Mouse (Mus musculus) embryo, embryonic 10 days (tissue): ENCODE measurements around the gene Col27a1.

Experiments
- DNase-seq: peaks from one replicate; pipeline ENCODE4 v3.0.0-alpha.2; 2015; ENCODE audit warnings: low spot score

Gene Col27a1

DNA sequence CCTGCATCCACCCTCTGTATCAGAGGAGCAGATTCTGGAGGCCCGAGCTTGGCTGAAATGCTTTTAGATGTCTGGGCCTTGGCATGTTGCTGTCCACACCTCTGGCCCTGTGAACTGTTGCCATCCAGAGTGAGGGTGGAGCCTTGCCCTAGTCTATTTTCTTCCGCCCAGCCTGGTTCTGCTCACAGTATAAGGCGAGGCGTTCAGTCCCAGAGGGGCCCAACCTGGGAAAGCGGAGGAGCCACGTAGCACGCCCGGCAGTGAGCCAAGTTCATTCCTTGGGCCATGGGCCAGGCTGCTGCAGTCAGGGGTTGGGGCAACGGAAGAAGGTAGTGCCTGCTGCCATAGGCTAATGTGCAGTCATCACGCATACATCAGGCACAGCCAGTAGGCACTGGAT lies 46.7 kb downstream of the Col27a1 start:
- DNase-seq, result no peak

DNA sequence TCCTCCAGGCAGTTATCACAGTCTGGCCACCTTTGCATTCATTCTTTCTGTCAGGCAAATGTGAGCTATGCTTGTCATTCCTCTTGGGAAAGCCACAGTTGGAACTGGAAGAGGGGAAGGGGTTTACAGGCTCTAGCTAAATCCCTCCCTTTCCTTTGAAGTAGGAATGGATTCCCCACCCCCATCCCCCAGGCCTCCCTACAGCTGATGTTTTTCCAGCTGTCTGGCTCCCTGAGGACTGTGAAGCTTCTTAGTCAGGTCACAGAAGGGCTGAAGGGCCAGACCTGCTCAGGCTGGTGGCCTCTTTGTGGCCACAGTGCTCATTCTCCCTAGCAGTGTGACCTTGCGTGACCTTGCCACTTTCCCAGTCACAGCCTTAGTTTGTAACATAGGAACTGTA lies 49.1 kb downstream of the Col27a1 start:
- peak; percentile 70 for DNase-seq

DNA sequence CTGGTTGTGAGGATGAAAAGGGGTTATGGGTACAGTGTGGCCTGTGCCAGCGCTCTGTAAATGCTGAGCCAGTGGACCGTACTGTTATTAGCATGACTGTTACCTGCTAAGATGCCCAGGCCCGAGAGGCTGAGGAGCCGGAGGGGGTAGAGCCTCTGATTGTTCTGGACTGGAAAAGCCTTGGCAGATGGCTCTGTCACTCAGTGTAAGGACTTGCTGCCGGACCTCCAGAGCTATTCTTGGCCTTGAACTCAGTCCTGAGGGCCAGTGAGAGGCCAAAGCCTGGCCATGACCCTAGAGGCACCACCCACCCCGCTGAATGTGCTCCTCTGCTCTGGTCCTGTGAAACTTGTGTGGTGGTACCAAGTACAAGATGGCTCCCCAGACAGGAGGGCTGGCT lies 52.5 kb downstream of the Col27a1 start:
- no peak for DNase-seq

DNA sequence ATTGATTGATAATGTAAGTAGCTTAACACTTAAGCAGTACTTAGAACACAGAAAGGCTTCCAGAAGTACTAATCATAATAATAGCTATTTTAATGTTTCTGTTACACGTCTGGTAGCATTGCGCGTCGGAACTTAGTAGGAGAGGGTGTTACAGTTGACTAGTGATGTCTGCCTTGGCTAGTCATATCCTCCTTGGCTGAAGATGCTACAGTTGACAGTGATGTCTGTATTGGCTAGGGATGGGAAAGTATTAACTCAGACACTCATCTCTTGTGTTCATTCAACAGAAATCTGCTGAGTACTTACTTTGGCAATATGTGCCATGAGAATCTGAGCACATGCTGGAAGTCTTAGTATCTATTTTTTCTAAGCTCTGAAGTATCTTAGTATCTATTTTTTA lies 53.3 kb downstream of the Col27a1 start:
- DNase-seq, result no peak

DNA sequence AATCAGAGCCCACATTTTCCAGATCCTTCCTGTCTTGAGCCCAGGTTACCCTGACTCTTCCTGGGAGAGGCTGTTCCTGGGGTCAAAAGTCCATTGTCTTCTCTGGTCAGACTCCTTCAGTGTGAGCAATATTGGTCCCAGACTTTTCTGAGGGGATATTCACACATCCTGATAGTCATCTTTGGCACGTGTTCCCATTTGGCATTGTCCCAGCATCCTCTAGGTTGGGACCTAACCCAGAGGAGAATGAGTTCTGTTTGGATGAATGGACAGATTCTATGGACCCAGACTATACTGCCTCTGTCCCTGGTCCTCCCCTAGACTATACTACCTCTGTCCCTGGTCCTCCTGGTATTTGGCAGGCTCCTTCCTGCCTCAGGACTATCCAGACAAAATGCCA lies 53.8 kb downstream of the Col27a1 start:
- DNase-seq, result no peak

DNA sequence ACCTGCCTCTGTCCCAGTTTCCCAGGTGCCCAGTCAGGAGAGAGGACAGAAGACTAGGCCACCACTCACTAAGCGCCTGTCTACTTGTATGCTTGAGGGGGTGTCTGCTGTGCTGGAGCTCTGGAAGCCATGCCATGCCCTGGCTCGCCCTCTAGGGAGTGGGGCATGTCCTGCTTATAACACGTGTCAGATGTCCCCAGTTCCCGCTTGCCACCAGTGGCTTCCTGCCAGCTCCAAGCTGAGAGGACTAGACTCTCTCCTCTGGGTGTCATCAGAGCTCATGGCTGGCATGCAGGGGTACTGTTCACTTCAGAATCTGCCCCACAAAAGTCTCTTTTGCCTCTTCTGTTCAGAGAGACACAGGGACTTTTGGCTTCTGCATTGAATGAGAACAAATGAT lies 55.0 kb downstream of the Col27a1 start:
- no peak for DNase-seq

DNA sequence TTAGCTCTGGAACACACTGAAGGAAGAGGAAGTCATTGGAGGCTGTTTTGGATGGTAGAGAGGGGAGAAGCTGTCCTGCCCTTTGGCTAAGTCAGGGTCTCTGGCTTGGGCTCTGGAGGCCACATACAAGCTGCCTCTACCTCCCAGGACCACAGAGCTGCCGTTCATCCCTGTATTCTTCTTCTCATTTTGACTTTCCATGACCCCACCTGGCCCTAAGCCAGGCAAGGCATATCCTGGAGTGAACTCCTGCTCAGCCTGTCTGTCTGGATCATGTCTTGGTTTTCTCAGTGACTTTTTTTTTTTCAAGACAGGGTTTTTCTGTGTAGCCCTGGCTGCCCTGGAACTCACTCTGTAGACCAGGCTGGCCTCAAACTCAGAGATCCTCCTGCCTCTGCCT lies 60.7 kb downstream of the Col27a1 start:
- no peak for DNase-seq

DNA sequence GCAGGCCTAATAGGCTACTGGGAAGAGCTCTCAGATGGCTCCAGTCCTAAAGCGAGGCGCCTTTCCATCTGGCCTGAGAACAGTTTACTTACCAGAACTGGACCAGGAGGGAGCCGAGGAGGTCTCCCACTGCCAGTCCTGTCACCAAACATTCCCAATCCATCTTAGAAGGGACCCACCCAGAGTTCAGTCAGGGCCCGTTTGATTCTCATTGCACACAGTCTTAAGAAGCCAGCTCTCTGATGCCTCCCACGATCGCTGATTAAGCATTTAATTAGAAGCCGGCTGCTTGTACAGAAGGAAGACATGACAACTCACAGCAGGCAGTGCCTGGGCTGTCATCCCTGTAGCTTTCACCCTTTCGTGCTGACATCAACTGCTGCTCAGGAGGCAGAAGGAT lies 61.4 kb downstream of the Col27a1 start:
- no peak for DNase-seq

DNA sequence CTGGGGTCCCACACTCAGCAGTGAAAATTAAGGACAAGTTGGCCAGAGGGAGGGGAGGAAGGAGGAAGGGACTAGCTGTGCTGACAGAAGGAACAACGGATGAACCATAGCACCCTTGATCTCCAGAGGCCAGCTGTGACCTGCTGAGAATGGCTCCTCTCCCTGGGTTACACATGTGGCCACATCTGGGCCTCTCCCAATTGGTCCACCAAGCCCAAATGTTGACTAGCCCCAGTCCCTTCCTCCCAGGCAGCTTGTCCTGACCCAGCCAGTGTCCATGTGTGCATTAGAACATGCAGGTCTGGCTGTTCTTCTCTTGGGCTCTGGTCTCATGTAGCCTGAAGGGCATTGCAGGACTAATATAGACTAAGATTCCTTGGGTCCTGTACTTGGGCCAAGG lies 62.8 kb downstream of the Col27a1 start:
- no peak for DNase-seq

DNA sequence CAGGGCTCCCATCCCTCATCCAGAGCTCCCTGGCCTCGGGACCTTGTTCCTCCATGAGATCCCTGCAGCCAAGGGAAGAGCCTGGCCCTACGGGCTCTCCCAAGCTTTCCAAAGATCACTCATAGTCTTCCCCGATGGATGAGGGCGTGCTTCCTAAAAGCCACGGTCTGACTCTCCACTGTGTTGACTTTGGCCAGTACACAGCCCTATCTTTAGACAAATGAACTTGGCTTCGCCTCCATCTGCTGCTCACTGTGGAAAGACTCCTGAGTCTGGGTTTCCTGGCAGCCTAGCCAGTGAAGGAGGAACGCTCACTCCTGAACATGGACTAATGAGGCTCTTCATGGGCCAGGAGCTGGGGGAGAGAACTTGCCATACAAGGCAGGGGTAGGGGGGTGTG lies 65.0 kb downstream of the Col27a1 start:
- DNase-seq, result no peak

DNA sequence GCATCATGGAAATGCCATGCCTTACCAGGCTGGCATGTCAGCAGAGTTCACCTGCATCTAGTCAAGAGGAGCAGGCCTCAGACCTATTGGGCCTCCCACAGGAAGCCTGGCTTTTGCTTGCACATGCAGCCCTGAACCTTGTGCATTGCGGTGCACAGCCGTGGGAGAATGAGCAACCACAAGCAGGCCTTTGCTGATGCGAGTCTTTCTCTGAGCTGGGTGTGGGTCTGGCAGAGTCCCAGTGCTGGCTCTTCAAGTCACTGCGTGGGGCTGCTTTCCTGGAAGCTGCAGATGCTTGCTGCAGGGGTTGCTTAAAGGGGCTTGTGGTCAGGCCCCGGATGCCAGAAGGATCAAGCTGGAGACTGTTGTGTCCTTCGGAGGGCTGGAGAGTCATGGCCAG lies 67.9 kb downstream of the Col27a1 start:
- DNase-seq, result no peak

DNA sequence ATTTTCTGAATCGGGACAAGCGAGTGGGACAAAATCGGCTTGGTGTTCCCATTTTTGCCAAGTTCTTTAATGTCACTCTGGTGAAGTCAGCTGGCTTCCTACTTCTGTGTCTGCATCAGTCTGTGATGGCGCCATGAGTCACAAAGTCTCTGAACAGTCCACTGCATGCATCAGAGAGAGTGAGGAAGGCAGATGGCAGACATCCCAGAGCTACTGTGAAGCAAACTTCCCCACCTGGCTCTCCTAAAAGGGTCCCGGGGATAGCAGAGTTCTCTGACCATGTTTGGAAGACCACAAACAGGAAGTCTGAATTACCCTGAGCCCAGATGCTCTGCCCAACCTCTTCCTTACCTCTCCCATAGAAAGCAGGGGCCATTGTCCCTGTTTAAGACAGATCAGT lies 69.5 kb downstream of the Col27a1 start:
- DNase-seq, result no peak

DNA sequence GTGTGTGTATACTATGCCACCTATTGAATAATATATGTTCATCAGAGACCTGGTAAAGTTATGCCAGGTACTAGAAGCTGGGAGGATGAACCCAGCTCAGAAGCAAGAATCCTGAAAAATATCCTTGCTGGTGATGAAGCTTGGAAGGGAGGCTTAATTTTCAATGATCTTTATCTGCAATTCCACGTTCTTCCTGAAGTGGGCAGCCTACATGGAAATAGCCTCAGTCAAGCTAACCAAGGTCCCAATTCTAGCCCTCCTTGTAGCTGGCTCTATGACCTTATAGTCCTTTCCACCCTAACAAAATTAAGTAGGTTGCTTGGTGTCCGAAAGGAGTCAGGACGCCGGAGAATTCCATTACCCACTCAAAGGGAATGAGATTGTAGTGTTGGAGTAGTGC lies 72.2 kb downstream of the Col27a1 start:
- DNase-seq, result no peak

DNA sequence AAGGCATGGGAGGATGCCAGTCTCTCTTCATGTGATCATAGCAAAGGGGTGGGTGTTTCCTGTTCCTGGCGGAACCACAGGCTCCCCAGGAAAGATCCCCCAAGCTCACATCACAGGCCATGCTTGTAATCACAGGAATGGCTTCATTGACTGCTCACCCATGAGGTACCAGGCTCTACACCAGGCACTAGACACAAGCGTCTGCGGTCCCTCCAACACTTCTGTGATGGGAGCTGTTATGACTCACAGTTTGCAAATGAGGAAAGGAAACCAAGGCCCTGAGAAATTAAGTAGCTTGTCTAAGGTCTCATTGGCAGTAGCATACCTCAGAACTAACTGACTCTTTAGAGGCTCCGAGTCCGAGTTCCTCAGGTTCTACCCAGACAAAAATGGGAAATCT lies 74.7 kb downstream of the Col27a1 start:
- DNase-seq, result no peak

DNA sequence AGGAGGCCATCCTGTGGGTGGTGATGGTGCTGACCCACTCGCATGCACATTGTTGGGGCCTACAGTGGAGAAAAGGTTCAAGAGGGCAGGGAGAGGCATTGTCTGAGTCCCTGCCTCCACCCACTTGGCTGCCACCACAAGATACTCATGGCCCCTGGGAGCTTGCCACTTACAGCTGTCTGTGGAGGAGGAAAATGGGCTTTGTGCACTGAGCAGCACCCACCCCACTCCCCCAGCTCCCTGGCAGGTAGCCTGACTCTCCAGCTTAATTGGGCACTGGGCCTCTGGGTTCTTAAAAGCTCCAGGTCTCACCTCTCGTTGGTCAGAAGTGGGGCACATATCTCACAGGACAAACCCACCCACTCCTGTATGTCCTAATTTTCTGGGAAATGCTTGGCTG lies 76.3 kb downstream of the Col27a1 start:
- no peak for DNase-seq

DNA sequence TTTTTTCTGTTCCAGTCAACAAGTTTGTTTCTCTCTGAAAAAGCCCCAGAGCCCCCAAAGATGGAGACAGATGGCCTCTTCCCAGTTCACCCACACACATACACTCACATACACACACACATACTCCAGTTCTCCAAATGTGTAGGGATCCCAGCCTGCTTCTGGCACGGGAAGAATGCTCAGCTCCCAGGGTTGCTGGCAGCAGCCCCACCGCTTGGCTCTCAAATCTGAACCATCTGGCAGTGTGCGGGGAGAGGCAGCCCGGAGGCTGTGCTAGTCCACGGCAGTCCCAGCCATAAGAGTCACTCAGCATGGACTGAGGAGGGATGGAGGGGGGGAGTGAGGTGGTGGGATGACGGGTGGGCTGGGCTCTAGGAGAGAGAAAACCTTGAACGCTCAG lies 77.3 kb downstream of the Col27a1 start:
- peak; percentile 39 for DNase-seq

DNA sequence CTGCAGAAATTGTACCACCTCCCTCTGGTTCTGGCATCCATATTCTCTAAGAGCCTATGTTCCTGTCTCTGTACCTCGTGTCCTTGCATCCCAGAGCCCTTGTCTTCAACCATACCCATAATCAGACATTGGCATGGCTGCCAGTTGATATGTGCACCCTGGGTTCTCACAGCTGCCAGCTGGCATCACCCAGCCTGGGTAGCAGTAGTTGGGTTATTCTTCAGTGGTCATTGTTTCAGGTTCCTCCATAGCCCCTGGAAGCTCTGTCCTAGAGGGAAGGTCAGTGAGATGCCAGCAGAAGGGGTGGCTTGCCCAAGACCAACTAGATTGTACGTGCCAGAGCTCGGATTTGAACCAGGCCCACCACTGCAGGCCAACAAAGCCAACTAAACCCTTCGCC lies 77.9 kb downstream of the Col27a1 start:
- DNase-seq, result no peak

DNA sequence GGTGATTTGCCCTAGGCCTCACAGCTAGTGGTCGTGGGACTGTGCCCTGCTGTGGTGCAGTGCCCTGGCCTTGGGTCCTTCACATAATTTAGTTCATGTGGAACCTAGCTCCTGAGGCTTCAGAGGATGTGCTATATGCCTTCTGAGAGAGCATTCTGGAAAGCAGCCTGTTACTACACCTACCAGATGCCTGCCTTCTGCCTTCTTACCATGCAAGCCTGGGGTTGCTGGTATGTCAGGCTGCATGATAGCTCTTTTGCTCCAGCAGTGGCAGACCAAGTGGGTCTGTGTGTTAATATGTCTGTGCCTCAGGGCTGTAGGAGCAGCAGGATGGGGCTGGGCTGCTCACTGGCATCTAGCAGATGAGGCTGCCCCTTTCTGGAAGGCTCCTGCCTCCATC lies 81.8 kb downstream of the Col27a1 start:
- no peak for DNase-seq

DNA sequence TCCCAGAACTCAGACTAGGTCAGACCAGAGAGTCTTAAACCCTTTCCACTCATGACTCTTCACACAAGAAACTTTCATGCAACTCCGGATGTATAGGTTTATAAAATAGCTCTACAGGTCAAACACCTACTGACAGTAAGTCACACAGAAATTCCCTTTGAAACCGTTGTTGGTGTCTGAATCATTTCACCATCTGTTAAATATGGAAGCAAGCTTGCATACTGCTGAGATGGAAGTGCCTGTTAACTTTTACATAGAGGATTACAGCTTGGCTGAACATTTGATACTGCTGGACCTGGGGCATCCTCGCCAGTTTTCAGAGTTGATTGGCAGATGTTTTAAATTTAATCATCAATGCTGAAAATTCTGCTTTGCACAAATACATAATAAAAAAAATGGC lies 82.5 kb downstream of the Col27a1 start:
- no peak for DNase-seq

DNA sequence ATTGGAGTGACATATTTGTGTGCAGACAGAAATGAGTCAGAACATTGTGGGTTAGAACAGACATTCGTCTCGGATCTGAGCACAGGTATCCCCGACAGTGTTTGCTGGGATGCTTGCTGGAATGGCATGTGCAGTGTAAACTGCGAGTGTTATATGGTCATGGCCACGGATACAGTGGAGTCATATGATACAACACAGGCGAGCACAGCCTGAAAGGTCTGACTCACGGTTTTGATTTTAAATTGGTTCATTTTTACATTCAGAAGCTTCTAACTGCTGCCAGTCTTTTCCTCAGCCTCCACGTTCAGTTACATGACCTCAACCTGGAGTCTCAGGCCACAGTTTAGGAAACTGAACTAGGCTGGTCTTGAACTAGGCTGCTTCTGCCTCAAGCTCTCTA lies 83.1 kb downstream of the Col27a1 start:
- no peak for DNase-seq

DNA sequence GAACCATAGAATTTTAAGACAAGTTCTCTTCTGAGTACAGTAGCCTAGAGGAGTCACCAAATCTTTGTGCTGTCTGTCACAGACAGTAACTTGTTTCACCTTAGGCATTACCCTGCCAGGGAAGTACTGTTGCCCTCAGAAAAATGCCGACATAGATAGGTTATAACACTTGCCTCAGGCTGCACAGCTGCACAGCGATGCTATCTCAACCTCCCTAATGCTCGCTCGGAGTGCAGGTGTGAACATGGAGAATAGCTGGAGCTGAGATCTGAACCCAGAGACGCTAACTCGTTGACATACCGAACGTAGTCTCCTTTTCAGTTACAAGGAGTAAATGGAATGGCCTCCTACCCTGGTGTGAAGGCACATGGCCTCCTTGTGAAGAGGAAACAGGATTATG lies 84.4 kb downstream of the Col27a1 start:
- DNase-seq, result no peak

DNA sequence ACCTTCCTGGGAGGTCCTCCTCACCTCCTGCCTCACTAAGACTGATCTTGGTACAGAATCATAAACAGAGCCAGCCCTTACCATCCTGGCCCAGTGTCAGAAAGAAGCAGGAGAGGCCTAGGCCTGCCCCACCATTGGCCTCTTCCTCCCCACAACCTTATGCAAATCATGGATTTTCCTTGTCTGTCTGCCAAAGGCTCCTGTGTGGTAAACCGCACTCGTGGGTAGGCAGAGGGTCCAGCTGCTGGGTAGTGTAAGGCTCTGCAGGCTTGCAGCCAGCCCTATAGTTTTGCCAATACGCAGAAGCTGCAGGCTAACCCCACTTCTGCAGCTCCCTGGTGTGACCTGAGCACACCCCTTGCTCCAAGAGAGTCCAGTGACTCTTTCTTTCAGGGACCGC lies 88.8 kb downstream of the Col27a1 start:
- DNase-seq, result no peak

DNA sequence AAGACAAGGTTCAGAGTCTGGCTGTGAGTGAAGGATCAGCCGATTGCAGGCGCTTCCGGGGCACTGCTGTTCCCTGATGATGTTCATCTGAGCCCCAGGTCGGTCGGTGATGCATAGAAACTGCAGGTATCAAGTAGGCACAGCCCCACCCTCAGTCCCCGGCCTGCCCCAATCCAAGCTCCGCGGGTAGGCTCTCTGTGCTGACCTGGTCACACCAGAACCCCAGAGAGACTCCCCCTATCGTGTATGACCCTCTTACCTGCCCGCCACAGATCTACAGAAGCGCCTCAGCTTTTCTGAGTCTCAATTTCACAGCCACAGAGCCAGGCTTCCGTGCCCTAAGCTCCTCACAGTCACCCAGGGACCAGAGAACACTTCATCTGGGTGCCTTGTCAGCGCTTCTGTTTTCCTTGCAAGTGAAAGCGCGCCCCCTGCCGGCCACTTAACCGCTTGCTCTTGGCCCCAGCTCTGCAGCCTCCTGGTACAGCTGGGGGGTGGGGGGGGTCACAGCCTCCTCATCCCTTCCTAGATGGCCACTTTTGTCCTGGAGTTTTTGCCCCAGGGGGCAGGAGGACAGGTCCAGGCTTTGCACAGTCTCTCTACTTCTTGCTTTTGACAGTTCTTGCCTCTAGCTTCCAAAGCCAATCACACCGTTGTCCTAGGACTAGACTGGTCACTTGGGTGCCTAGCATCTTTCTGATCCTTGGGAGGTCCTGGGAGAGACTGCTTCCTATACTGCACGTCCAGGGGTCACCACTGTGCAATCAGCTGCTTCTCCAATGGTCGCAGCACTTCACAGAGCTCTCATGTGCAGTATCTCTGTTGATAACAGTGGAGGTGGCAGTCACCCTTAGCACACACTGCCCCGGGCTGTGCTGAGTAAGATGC lies 93.6 kb downstream of the Col27a1 start:
- peak; percentile 84 for DNase-seq

DNA sequence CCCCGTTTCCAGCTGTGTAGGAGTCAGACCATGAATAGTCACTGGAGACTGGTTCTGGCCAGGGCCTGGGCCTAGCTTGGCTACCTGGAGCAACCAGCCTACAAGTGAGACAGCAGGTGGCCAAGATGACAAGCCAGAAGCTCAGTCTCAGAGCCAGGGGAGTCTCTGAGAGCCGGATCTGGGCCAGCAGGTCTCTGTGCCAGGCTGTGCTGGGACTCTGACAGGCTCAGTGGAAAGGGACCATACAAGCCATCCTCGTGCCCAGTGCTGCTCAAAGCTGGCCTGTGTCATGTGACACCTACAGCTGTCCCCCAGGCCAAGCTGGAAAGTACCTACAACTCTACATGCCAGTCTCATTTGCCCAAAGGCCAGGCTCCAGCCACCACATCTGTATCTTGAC lies 94.5 kb downstream of the Col27a1 start:
- DNase-seq, result no peak
